Mouse (Mus musculus) MEL (cell line): ENCODE measurements at regions not wholly inside any gene's neighbourhood (a gene's known extent, or its start where the extent isn't known, plus 50 kb on each side); places are given as distances from the start of the nearest gene placed in this dataset.

ENCODE experiments used
- DNase-seq: peaks from one replicate; pipeline ENCODE4 v3.0.0; 2011; ENCODE audit warnings: low read depth, low spot score
- H3K27ac ChIP-seq: 2 replicates; pipeline ENCODE4 v1.5.1; 2012; ENCODE audit warnings: low read depth, mild to moderate bottlenecking, control low read depth, low read length, moderate library complexity; ENCODE audit not compliant: control insufficient read depth
- H3K27me3 ChIP-seq, 2 experiments: fragments of 150-350 bp in 1 of 2; sonication (generic) in 1 of 2; 2 replicates each; pipeline ENCODE4 v1.6.1; 2012; ENCODE audit warnings: low read length in 2 of 2, mild to moderate bottlenecking in 2 of 2, improper control_type of control experiment in 1 of 2, moderate library complexity in 1 of 2; ENCODE audit not compliant: insufficient read depth in 2 of 2, control insufficient read depth in 1 of 2
- H3K36me3 ChIP-seq, 2 experiments: 2 replicates each; pipeline ENCODE4 v1.6.1; 2012 to 2014; ENCODE audit warnings: low read length in 2 of 2, improper control_type of control experiment in 1 of 2, inconsistent platforms in 1 of 2, mild to moderate bottlenecking in 1 of 2; ENCODE audit not compliant: insufficient read depth in 2 of 2, control insufficient read depth in 1 of 2
- H3K4me1 ChIP-seq, 2 experiments: fragments of 150-350 bp in 1 of 2; sonication (generic) in 1 of 2; 2 replicates each; pipeline ENCODE4 v1.6.1; 2012; ENCODE audit warnings: low read length in 2 of 2, improper control_type of control experiment in 1 of 2, mild to moderate bottlenecking in 1 of 2; ENCODE audit not compliant: insufficient read depth in 2 of 2, control insufficient read depth in 1 of 2
- H3K4me3 ChIP-seq, 2 experiments: fragments of 150-350 bp in 1 of 2; sonication (generic) in 1 of 2; 2 replicates each; pipeline ENCODE4 v1.5.1; 2012; ENCODE audit warnings: low read depth in 2 of 2, low read length in 2 of 2, mild to moderate bottlenecking in 2 of 2, moderate library complexity in 2 of 2, control low read depth in 1 of 2, improper control_type of control experiment in 1 of 2; ENCODE audit not compliant: control insufficient read depth in 1 of 2, insufficient read depth in 1 of 2
- H3K79me2 ChIP-seq: 2 replicates; pipeline ENCODE4 v1.6.1; 2012; ENCODE audit warnings: mild to moderate bottlenecking, low read length, moderate library complexity; ENCODE audit not compliant: control insufficient read depth, poor library complexity, insufficient read depth
- H3K9ac ChIP-seq: 2 replicates; pipeline ENCODE4 v1.6.1; 2012; ENCODE audit warnings: low read depth, mild to moderate bottlenecking, control low read depth, low read length, moderate library complexity; ENCODE audit not compliant: control insufficient read depth, poor library complexity, severe bottlenecking
- H3K9me3 ChIP-seq: fragments of 150-350 bp; sonication (generic); replicated peaks from 2 replicates; pipeline ENCODE4 v1.6.1; 2012; ENCODE audit warnings: mild to moderate bottlenecking, low read length, improper control_type of control experiment, moderate library complexity; ENCODE audit not compliant: insufficient read depth
- BHLHE40 ChIP-seq: IDR thresholded peaks from 2 replicates; pipeline ENCODE4 v1.6.1; 2012; ENCODE audit warnings: low read depth, mild to moderate bottlenecking, inconsistent platforms, low read length, improper control_type of control experiment, borderline replicate concordance
- CHD1 ChIP-seq: IDR thresholded peaks from 2 replicates; pipeline ENCODE4 v1.6.1; 2012; ENCODE audit warnings: low read depth, mild to moderate bottlenecking, inconsistent platforms, low read length, improper control_type of control experiment
- CHD2 ChIP-seq: IDR thresholded peaks from 2 replicates; pipeline ENCODE4 v1.6.1; 2011; ENCODE audit warnings: low read length, improper control_type of control experiment
- CTCF ChIP-seq, 3 experiments: IDR thresholded peaks in 2 of 3; conservative IDR thresholded peaks in 1 of 3; 2 replicates each; pipeline ENCODE4 v1.5.1; 2011 to 2012; ENCODE audit warnings: low read length in 3 of 3, low read depth in 2 of 3, mild to moderate bottlenecking in 2 of 3, improper control_type of control experiment in 1 of 3, inconsistent platforms in 1 of 3, mixed read lengths in 1 of 3, moderate library complexity in 1 of 3; ENCODE audit not compliant: control insufficient read depth in 1 of 3, insufficient read depth in 1 of 3, poor library complexity in 1 of 3, severe bottlenecking in 1 of 3
- E2F4 ChIP-seq: IDR thresholded peaks from 2 replicates; pipeline ENCODE4 v1.6.1; 2011; ENCODE audit warnings: low read depth, low read length, improper control_type of control experiment, borderline replicate concordance
- ELF1 ChIP-seq: IDR thresholded peaks from 2 replicates; pipeline ENCODE4 v1.6.1; 2014; ENCODE audit warnings: low read depth, mild to moderate bottlenecking, inconsistent platforms, low read length, improper control_type of control experiment, moderate library complexity
- GABPA ChIP-seq: IDR thresholded peaks from 2 replicates; pipeline ENCODE4 v1.6.1; 2012; ENCODE audit warnings: low read depth, mild to moderate bottlenecking, inconsistent platforms, low read length, improper control_type of control experiment, moderate library complexity
- GATA1 ChIP-seq: IDR thresholded peaks from 2 replicates; pipeline ENCODE4 v1.6.1; 2011; ENCODE audit warnings: low read depth, low read length, improper control_type of control experiment
- HCFC1 ChIP-seq: IDR thresholded peaks from 2 replicates; pipeline ENCODE4 v1.6.1; 2012; ENCODE audit warnings: low read depth, mild to moderate bottlenecking, inconsistent platforms, low read length, improper control_type of control experiment, moderate library complexity
- KAT2A ChIP-seq: conservative IDR thresholded peaks from 2 replicates; pipeline ENCODE4 v1.6.1; 2012; ENCODE audit warnings: low read depth, low read length, improper control_type of control experiment, inconsistent platforms
- MAX ChIP-seq: IDR thresholded peaks from 2 replicates; pipeline ENCODE4 v1.6.1; 2011; ENCODE audit warnings: low read length, improper control_type of control experiment
- MAZ ChIP-seq: IDR thresholded peaks from 2 replicates; pipeline ENCODE4 v1.6.1; 2012; ENCODE audit warnings: low read depth, mild to moderate bottlenecking, inconsistent platforms, low read length, improper control_type of control experiment
- MEF2A ChIP-seq: IDR thresholded peaks from 2 replicates; pipeline ENCODE4 v1.6.1; 2014; ENCODE audit warnings: low read depth, mild to moderate bottlenecking, inconsistent platforms, low read length, improper control_type of control experiment; ENCODE audit not compliant: poor library complexity, insufficient replicate concordance, severe bottlenecking; ENCODE audit errors: extremely low read depth
- MYB ChIP-seq: IDR thresholded peaks from 2 replicates; pipeline ENCODE4 v1.6.1; 2011; ENCODE audit warnings: mild to moderate bottlenecking, low read depth, low read length, improper control_type of control experiment
- MYC ChIP-seq: IDR thresholded peaks from 2 replicates; pipeline ENCODE4 v1.6.1; 2011; ENCODE audit warnings: low read depth, mild to moderate bottlenecking, low read length, improper control_type of control experiment, moderate library complexity
- NELFE ChIP-seq: IDR thresholded peaks from 2 replicates; pipeline ENCODE4 v1.6.1; 2011; ENCODE audit warnings: low read depth, low read length, improper control_type of control experiment
- POLR2AphosphoS2 ChIP-seq: IDR thresholded peaks from 2 replicates; pipeline ENCODE4 v1.6.1; 2011; ENCODE audit warnings: low read length, improper control_type of control experiment
- RAD21 ChIP-seq: IDR thresholded peaks from 2 replicates; pipeline ENCODE4 v1.6.1; 2011; ENCODE audit warnings: mild to moderate bottlenecking, low read depth, low read length, improper control_type of control experiment
- RCOR1 ChIP-seq: IDR thresholded peaks from 2 replicates; pipeline ENCODE4 v1.6.1; 2012; ENCODE audit warnings: low read depth, mild to moderate bottlenecking, inconsistent platforms, low read length, improper control_type of control experiment
- SMC3 ChIP-seq: IDR thresholded peaks from 2 replicates; pipeline ENCODE4 v1.6.1; 2011; ENCODE audit warnings: low read depth, low read length, improper control_type of control experiment
- TAL1 ChIP-seq: IDR thresholded peaks from 2 replicates; pipeline ENCODE4 v1.6.1; 2012; ENCODE audit warnings: mild to moderate bottlenecking, inconsistent platforms, low read length, moderate library complexity, mixed read lengths
- UBTF ChIP-seq: IDR thresholded peaks from 2 replicates; pipeline ENCODE4 v1.6.1; 2012; ENCODE audit warnings: low read depth, mild to moderate bottlenecking, inconsistent platforms, low read length, improper control_type of control experiment, moderate library complexity, borderline replicate concordance; ENCODE audit not compliant: insufficient read depth
- USF2 ChIP-seq, 2 experiments: IDR thresholded peaks; 2 replicates each; pipeline ENCODE4 v1.6.1; 2011 to 2012; ENCODE audit warnings: improper control_type of control experiment in 2 of 2, low read length in 2 of 2, borderline replicate concordance in 1 of 2, inconsistent platforms in 1 of 2, low read depth in 1 of 2, mild to moderate bottlenecking in 1 of 2; ENCODE audit not compliant: insufficient read depth in 1 of 2
- ZKSCAN1 ChIP-seq: IDR thresholded peaks from 2 replicates; pipeline ENCODE4 v1.6.1; 2012; ENCODE audit warnings: low read depth, mild to moderate bottlenecking, inconsistent platforms, low read length, improper control_type of control experiment, moderate library complexity
- ZMIZ1 ChIP-seq: IDR thresholded peaks from 2 replicates; pipeline ENCODE4 v1.6.1; 2012; ENCODE audit warnings: low read depth, mild to moderate bottlenecking, inconsistent platforms, low read length, improper control_type of control experiment, moderate library complexity
- ZNF384 ChIP-seq: IDR thresholded peaks from 2 replicates; pipeline ENCODE4 v1.6.1; 2012; ENCODE audit warnings: low read depth, mild to moderate bottlenecking, inconsistent platforms, low read length, improper control_type of control experiment

DNA sequence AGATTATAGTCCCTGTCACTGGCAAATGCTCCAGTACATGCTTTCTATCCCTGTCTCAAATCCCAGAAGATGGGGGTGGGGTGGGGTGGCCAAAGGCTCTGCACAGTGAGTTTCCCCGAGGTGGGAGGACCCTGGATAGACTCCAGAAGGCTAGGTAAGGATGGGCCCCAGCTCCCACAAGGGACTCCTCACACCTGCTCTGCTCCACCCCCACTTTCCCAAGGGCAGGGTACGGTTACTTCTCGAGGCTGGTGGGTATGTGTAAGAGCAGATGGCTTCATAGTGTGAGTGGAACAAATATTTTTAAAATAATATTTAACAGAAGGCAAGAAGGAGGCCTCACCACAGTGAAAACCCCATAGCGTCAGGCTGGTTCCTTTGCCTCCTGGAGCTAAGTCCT is 398.6 kb upstream of the Cdh4 start:
- TF ChIP-seq SMC3, result no peak
- TF ChIP-seq GABPA, result no peak
- TF ChIP-seq CHD2, result no peak
- TF ChIP-seq CHD1, result no peak
- no peak for TF ChIP-seq MYB
- no peak for TF ChIP-seq BHLHE40
- no peak for TF ChIP-seq USF2 (IDR thresholded peaks at IDR 0.05; ENCODE audit: borderline replicate concordance in 1 of 2, insufficient read depth in 1 of 2, low read depth in 1 of 2, low read length in 2 of 2)
- TF ChIP-seq MYC, result no peak
- no peak for TF ChIP-seq ZNF384
- no peak for TF ChIP-seq MAX
- no peak for TF ChIP-seq POLR2AphosphoS2
- no peak for TF ChIP-seq ZMIZ1
- no peak for TF ChIP-seq TAL1
- no peak for TF ChIP-seq GATA1
- no peak for TF ChIP-seq ELF1
- no peak for TF ChIP-seq MEF2A
- TF ChIP-seq, all 39 proteins: peak for 0

DNA sequence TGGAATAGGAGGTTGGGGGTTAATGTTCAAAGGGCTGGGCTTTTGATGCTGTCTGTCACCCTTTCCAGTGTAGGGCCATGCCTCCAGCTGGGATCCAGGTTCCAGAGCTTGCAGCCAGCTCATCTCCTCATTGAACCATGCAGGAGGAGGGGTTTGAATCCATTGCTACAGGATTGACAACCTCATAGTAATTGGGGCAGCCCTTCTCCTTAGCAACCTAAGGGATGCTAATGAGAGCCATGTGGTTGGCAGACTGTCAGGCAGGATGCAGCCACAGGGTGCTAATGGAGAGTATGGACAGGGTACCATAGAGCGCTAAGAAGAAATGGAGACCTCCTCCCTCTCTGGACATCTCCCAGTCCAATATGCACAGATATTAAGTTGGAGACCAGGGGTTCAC is 396.9 kb upstream of the Cdh4 start:
- TF ChIP-seq CHD2, result no peak
- TF ChIP-seq ZMIZ1, result no peak
- TF ChIP-seq RAD21, result no peak
- TF ChIP-seq POLR2AphosphoS2, result no peak
- no peak for TF ChIP-seq SMC3
- no peak for TF ChIP-seq USF2 (IDR thresholded peaks at IDR 0.05; ENCODE audit: borderline replicate concordance in 1 of 2, insufficient read depth in 1 of 2, low read depth in 1 of 2, low read length in 2 of 2)
- TF ChIP-seq MYB, result no peak
- TF ChIP-seq HCFC1, result no peak
- no peak for TF ChIP-seq E2F4
- no peak for TF ChIP-seq CTCF (IDR thresholded peaks at IDR 0.05 in 2 of 3, conservative IDR thresholded peaks at IDR 0.05 in 1 of 3; ENCODE audit: control insufficient read depth in 1 of 3, insufficient read depth in 1 of 3, low read depth in 2 of 3, low read length in 3 of 3, poor library complexity in 1 of 3, severe bottlenecking in 1 of 3)
- TF ChIP-seq MAX, result no peak
- no peak for TF ChIP-seq NELFE
- no peak for TF ChIP-seq BHLHE40
- no peak for TF ChIP-seq UBTF
- no peak for TF ChIP-seq KAT2A
- no peak for TF ChIP-seq RCOR1
- TF ChIP-seq MAZ, result no peak
- TF ChIP-seq ZKSCAN1, result no peak
- TF ChIP-seq, all 39 proteins: peak for 0
- H3K79me2 ChIP-seq, result no peaks in the 10 kb centered on the region
- H3K9me3 ChIP-seq, result no peaks in the 10 kb centered on the region
- H3K27ac ChIP-seq, result no peak overlapping the region
- H3K4me3 ChIP-seq, result no peak overlapping the region
- no peaks in the 10 kb centered on the region for H3K4me1 ChIP-seq
- H3K27me3 ChIP-seq, result no peaks in the 10 kb centered on the region
- H3K9ac ChIP-seq, result no peak overlapping the region
- H3K36me3 ChIP-seq, result no peaks in the 10 kb centered on the region
- no peak for DNase-seq

More for the DNA sequence above, 398.6 kb upstream of the Cdh4 start:
- H3K4me1 ChIP-seq, result no peaks in the 10 kb centered on the region
- no peak for DNase-seq
- H3K36me3 ChIP-seq, result no peaks in the 10 kb centered on the region
- H3K79me2 ChIP-seq, result no peaks in the 10 kb centered on the region
- H3K9me3 ChIP-seq, result no peaks in the 10 kb centered on the region
- no peak overlapping the region for H3K27ac ChIP-seq
- no peak overlapping the region for H3K4me3 ChIP-seq
- H3K9ac ChIP-seq, result no peak overlapping the region
- no peaks in the 10 kb centered on the region for H3K27me3 ChIP-seq
